In genomic region chr7:29232247-29233013, GRCm38 (mm10) we compare ENCODE assay signal across 8 mouse cellular contexts. TPM values are rescaled to one million over a fixed set of nuclear protein-coding genes. Genes with fewer than 3 reads are reported as not detected.
A peak's percentile ranks its signal among the peaks of the same experiment; 100 is the strongest.
DNase-seq lines count a peak whose midpoint lies in the region; ATAC-seq and TF ChIP-seq lines count a peak whose summit lies in the region.

Gene Kcnk6, minus strand, starts transcription at chr7:29232515.

- no peak within 1 kb of the TSS for H3K27ac ChIP-seq in thymus, adult 2 months (ENCODE audit: control insufficient read depth, insufficient read depth, low read length)
- no peak within 1 kb of the TSS for H3K27ac ChIP-seq in embryonic facial prominence, embryonic 12.5 days
- peak within 1 kb of the TSS; percentile 75 for H3K27ac ChIP-seq in heart, embryonic 13.5 days (replicated peaks)
- H3K27ac ChIP-seq in stomach, embryonic 14.5 days (ENCODE audit: low read length): no peak within 1 kb of the TSS

- H3K4me1 ChIP-seq in thymus, adult 2 months (replicated peaks; ENCODE audit: control insufficient read depth, insufficient read depth, low read length): peaks cover 10% of the 10 kb centered on the region
- H3K4me1 ChIP-seq in embryonic facial prominence, embryonic 12.5 days: no peaks in the 10 kb centered on the region
- peaks cover 41% of the 10 kb centered on the region for H3K4me1 ChIP-seq in heart, embryonic 13.5 days
- H3K4me1 ChIP-seq in stomach, embryonic 14.5 days (ENCODE audit: control insufficient read depth, insufficient read depth, low read length): no peaks in the 10 kb centered on the region

- no peak for TF ChIP-seq POLR2A in thymus, adult 2 months (IDR thresholded peaks at IDR 0.05; ENCODE audit: control insufficient read depth, extremely low read depth, insufficient read depth, low read length, poor library complexity)

- peak within 1 kb of the TSS; percentile 97 for H3K4me2 ChIP-seq in embryonic facial prominence, embryonic 12.5 days (replicated peaks)
- H3K4me2 ChIP-seq in heart, embryonic 13.5 days: peak within 1 kb of the TSS; percentile 95
- H3K4me2 ChIP-seq in stomach, embryonic 14.5 days (replicated peaks; ENCODE audit: low read depth, low read length): peak within 1 kb of the TSS; percentile 96

- peak within 1 kb of the TSS; percentile 75 for H3K9ac ChIP-seq in embryonic facial prominence, embryonic 12.5 days
- peak within 1 kb of the TSS; percentile 85 for H3K9ac ChIP-seq in heart, embryonic 13.5 days
- peak within 1 kb of the TSS; percentile 61 for H3K9ac ChIP-seq in stomach, embryonic 14.5 days (replicated peaks; ENCODE audit: low read depth, low read length)

- no peaks in the 10 kb centered on the region for H3K36me3 ChIP-seq in thymus, adult 2 months (ENCODE audit: control insufficient read depth, insufficient read depth, low read length)
- no peaks in the 10 kb centered on the region for H3K36me3 ChIP-seq in embryonic facial prominence, embryonic 12.5 days
- 0 out of 2 replicates have a peak, but pooled peaks cover 6% of the 10 kb centered on the region for H3K36me3 ChIP-seq in heart, embryonic 13.5 days
- no peaks in the 10 kb centered on the region for H3K36me3 ChIP-seq in stomach, embryonic 14.5 days (ENCODE audit: control insufficient read depth, insufficient read depth, low read length)

- peak within 1 kb of the TSS; percentile 62 for H3K4me3 ChIP-seq in thymus, adult 2 months (ENCODE audit: control insufficient read depth, insufficient read depth, low read length)
- H3K4me3 ChIP-seq in embryonic facial prominence, embryonic 12.5 days: peak within 1 kb of the TSS; percentile 53
- peak within 1 kb of the TSS; percentile 65 for H3K4me3 ChIP-seq in heart, embryonic 13.5 days
- H3K4me3 ChIP-seq in stomach, embryonic 14.5 days (ENCODE audit: low read depth, low read length): peak within 1 kb of the TSS; percentile 60

- no peak for DNase-seq in thymus, adult 2 months
- no peak for DNase-seq in thymus, postnatal 0 days (ENCODE audit: low spot score)
- DNase-seq in kidney, postnatal 14 days: peak; percentile 57
- DNase-seq in lung, postnatal 36 days: peak; percentile 76
- no peak for DNase-seq in cerebellum, adult 9-10 months

- 2% methylated on average over 62 of the region's 62 CpGs for WGBS in thymus, adult 2 months
- WGBS in embryonic facial prominence, embryonic 12.5 days: 2% methylated on average over 59 of the region's 62 CpGs
- WGBS in heart, embryonic 13.5 days: 2% methylated on average over 53 of the region's 62 CpGs
- WGBS in stomach, embryonic 14.5 days: 1% methylated on average over 60 of the region's 62 CpGs

- peaks cover 10% of the 10 kb centered on the region for H3K27me3 ChIP-seq in thymus, adult 2 months (ENCODE audit: control insufficient read depth, insufficient read depth, low read length)
- H3K27me3 ChIP-seq in embryonic facial prominence, embryonic 12.5 days: peaks cover 28% of the 10 kb centered on the region
- peaks cover 28% of the 10 kb centered on the region for H3K27me3 ChIP-seq in heart, embryonic 13.5 days (replicated peaks)
- no peaks in the 10 kb centered on the region; the same call in 1 of the 2 replicates for H3K27me3 ChIP-seq in stomach, embryonic 14.5 days (ENCODE audit: control insufficient read depth, insufficient read depth, low read length)

- no peak for ATAC-seq in embryonic facial prominence, embryonic 12.5 days (ENCODE audit: insufficient number of reproducible peaks, insufficient read depth, low FRiP score, low TSS enrichment)
- ATAC-seq in heart, embryonic 13.5 days (ENCODE audit: extremely low read depth, insufficient number of reproducible peaks, low FRiP score, low TSS enrichment): no peak
- peak; percentile 33; the same call in 1 of the 2 replicates for ATAC-seq in stomach, embryonic 14.5 days (ENCODE audit: insufficient number of reproducible peaks, insufficient read depth, low FRiP score, low read depth)

- no peak for TF ChIP-seq CTCF in thymus, adult 2 months (IDR thresholded peaks at IDR 0.05; ENCODE audit: borderline replicate concordance, control insufficient read depth, extremely low read depth, insufficient read depth, low read length, poor library complexity)

- H3K9me3 ChIP-seq in embryonic facial prominence, embryonic 12.5 days: no peaks in the 10 kb centered on the region
- H3K9me3 ChIP-seq in heart, embryonic 13.5 days: no peaks in the 10 kb centered on the region
- no peaks in the 10 kb centered on the region for H3K9me3 ChIP-seq in stomach, embryonic 14.5 days (ENCODE audit: control insufficient read depth, low read depth, low read length)

RNA-seq across cellular contexts. Expression of gene Kcnk6, which starts in this region (rescaled TPM):
- polyA plus RNA-seq in thymus, adult 2 months (2012; rRNA removed): 34.7 and 37.5 TPM in 2 replicates
- polyA plus RNA-seq in thymus, postnatal 0 days (2015; fragmentation: Nextera tagmentation; extraction: Ambion mirVana): 1.2 and 1.5 TPM in 2 replicates
- 1.2 and 1.4 TPM in 2 replicates for polyA plus RNA-seq in embryonic facial prominence, embryonic 12.5 days (2016; fragmentation: Nextera tagmentation; extraction: Ambion mirVana)
- polyA plus RNA-seq in heart, embryonic 13.5 days (2015; fragmentation: Nextera tagmentation; extraction: Ambion mirVana): 1.6 and 1.7 TPM in 2 replicates
- polyA plus RNA-seq in stomach, embryonic 14.5 days (2014; fragmentation: Nextera tagmentation; extraction: Ambion mirVana): 0.73 and 0.98 TPM in 2 replicates

Comparison
In these comparisons a context has a peak if more than half of its experiments do, and no peak if none do; other contexts are left out.
1. RNA of gene Kcnk6 (polyA plus RNA-seq): 34.7 to 37.5 TPM in thymus, adult 2 months; 1.6 to 1.7 TPM in heart, embryonic 13.5 days, 1.2 to 1.4 TPM in embryonic facial prominence, embryonic 12.5 days, 1.2 to 1.5 TPM in thymus, postnatal 0 days and 0.73 to 0.98 TPM in stomach, embryonic 14.5 days; every median in the first group is over 10 times any median in the second.
2. Peak in ATAC-seq, H3K4me3 ChIP-seq, H3K9ac ChIP-seq and H3K4me2 ChIP-seq in stomach, embryonic 14.5 days; RNA of the gene not detected or under 1 TPM.
3. DNase-seq: peak in kidney, postnatal 14 days (single experiment) and lung, postnatal 36 days (single experiment); none in thymus, adult 2 months (single experiment), thymus, postnatal 0 days (single experiment) and cerebellum, adult 9-10 months (single experiment).
4. Peak in every context shown above with its lines, with median percentiles within 50 percentile points of each other: H3K4me3 ChIP-seq, H3K4me2 ChIP-seq and H3K9ac ChIP-seq.